Mouse (Mus musculus): ENCODE data around the gene Bcl6b. TPM values are rescaled to one million over a fixed set of nuclear protein-coding genes. Genes with fewer than 3 reads are reported as not detected.

The Bcl6b gene
- polyA plus RNA-seq, 1 experiment from 2014 or later = not detected

- ChIA-PET POLR2A (no interaction called here), CTCF (interaction anchor here (1.0 to 1.1 kb wide), 2 partner anchors 10 to 23 kb away, joined by 4 to 6 read pairs; no protein-coding TSS in a partner anchor)
- DNase-seq (ENCODE audit: low read depth, low spot score) (no peak), ATAC-seq (no peak)
- TF ChIP-seq CTCF (IDR thresholded peaks at IDR 0.05) = no peak
- in situ Hi-C loops (cut with MboI; ENCODE audit: low pct_unique_long_range_greater_than_20kb) = no loop called here
- H3K27me3 ChIP-seq = no peaks in the 10 kb centered on the region
These were observed 51.3 kb downstream of the Bcl6b start for GRCm38 (mm10) chr11:70178311-70178710.

DNA sequence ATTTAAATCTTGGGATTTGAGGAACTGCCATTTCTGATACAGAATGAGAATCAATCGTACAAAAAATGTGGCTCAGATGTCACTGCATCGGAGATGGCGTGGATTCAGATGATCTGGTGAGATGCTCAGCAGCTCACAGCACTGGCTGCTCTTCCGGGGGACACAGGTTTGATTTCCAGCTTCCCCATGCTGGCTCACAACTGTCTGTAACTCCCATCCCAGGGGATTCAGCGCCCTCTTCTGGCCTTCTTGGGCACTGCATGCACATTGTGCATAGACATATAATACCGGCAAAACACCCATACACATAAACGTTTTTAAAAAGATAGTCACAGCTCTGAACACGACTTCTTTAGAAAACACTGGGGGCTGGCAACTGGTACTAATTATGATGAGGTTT lies 52.0 kb downstream of the Bcl6b start:
- DNase-seq (ENCODE audit: low read depth, low spot score) = no peak
- in situ Hi-C loops (cut with MboI; ENCODE audit: low pct_unique_long_range_greater_than_20kb) = no loop called here
- CTCF ChIA-PET = interaction anchor here (1.0 to 1.1 kb wide), 2 partner anchors 10 to 24 kb away, joined by 4 to 6 read pairs; no protein-coding TSS in a partner anchor
- POLR2A ChIA-PET = no interaction called here
- TF ChIP-seq CTCF (IDR thresholded peaks at IDR 0.05) = peak; percentile 67
- no peak for ATAC-seq
- H3K27me3 ChIP-seq = no peaks in the 10 kb centered on the region

DNA sequence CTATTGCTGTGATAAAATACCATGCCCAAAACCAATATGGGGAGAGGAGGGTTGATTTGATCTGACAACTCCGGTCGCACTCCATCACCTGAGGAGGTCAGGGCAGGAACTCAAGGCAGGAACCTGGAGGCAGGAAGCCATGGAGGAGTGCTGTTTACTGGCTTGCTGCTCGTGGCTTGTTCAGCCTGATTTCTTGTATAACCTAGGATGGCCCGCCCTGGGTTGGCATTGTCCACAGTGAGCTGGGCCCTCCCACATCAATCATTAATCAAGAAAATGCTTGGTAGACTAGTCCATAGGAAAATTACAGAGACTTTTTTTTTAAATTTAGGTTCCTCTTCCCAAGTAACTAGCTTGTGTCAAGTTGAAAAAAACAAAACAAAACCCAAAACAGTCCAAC lies 55.1 kb downstream of the Bcl6b start:
- no peak for TF ChIP-seq CTCF (IDR thresholded peaks at IDR 0.05)
- ATAC-seq (no peak), DNase-seq (ENCODE audit: low read depth, low spot score) (no peak)
- POLR2A ChIA-PET = no interaction called here
- H3K27me3 ChIP-seq = no peaks in the 10 kb centered on the region
- CTCF ChIA-PET = interaction anchor here (1.6 to 1.7 kb wide), 2 partner anchors 27 to 39 kb away, joined by 5 to 8 read pairs; partner anchors contain the start of gene Slc16a11
- in situ Hi-C loops (cut with MboI; ENCODE audit: low pct_unique_long_range_greater_than_20kb) = loop anchor here (5.0 kb wide), 1 partner anchor 33 kb away; no protein-coding TSS in a partner anchor

Other genes starting within 250 kb of the Bcl6b start
- gene Ctdnep1, start 248.6 kb downstream of the Bcl6b start, polyA plus RNA-seq (2021) = 174 TPM
- 76.4 TPM for gene Elp5, start 247.3 kb downstream of the Bcl6b start, polyA plus RNA-seq (2021)
- 528 TPM for gene Gabarap, start 238.7 kb downstream of the Bcl6b start, polyA plus RNA-seq (2021)
- gene Phf23, start 234.0 kb downstream of the Bcl6b start, polyA plus RNA-seq (2021) = 76.1 TPM
- 41.6 TPM for gene Dvl2, start 229.2 kb downstream of the Bcl6b start, polyA plus RNA-seq (2021)
- 234 TPM for gene Acadvl, start 214.4 kb downstream of the Bcl6b start, polyA plus RNA-seq (2021)
- gene Dlg4, start 212.9 kb downstream of the Bcl6b start, polyA plus RNA-seq (2021) = 48.1 TPM
- not detected for gene Asgr1, start 175.7 kb downstream of the Bcl6b start, polyA plus RNA-seq (2021)
- gene Asgr2, start 137.2 kb downstream of the Bcl6b start, polyA plus RNA-seq (2021) = not detected
- not detected for gene Mgl2, start 99.5 kb downstream of the Bcl6b start, polyA plus RNA-seq (2021)
- gene Clec10a, start 73.6 kb downstream of the Bcl6b start, polyA plus RNA-seq (2021) = not detected
- gene Slc16a11, start 17.0 kb downstream of the Bcl6b start, polyA plus RNA-seq (2021) = 1.9 TPM
- 12.2 TPM for gene Slc16a13, start 8.7 kb downstream of the Bcl6b start, polyA plus RNA-seq (2021)
- gene 0610010K14Rik, start 8.1 kb upstream of the Bcl6b start, polyA plus RNA-seq (2021) = 50.1 TPM
- 4.3 TPM for gene Gm21988, start 10.0 kb upstream of the Bcl6b start, polyA plus RNA-seq (2021)
- gene Rnasek, start 10.0 kb upstream of the Bcl6b start, polyA plus RNA-seq (2021) = 145 TPM
- 0.03 TPM for gene Alox12, start 25.6 kb upstream of the Bcl6b start, polyA plus RNA-seq (2021)
- gene Alox12e, start 92.8 kb upstream of the Bcl6b start, polyA plus RNA-seq (2021) = not detected
- gene Alox15, start 122.2 kb upstream of the Bcl6b start, polyA plus RNA-seq (2021) = not detected
- gene Pelp1, start 180.2 kb upstream of the Bcl6b start, polyA plus RNA-seq (2021) = 31.0 TPM
- 22.5 TPM for gene Arrb2, start 202.8 kb upstream of the Bcl6b start, polyA plus RNA-seq (2021)
- gene Med11, start 222.1 kb upstream of the Bcl6b start, polyA plus RNA-seq (2021) = 41.3 TPM
- gene Zmynd15, start 229.6 kb upstream of the Bcl6b start, polyA plus RNA-seq (2021) = 3.5 TPM
- gene Cxcl16, start 230.2 kb upstream of the Bcl6b start, polyA plus RNA-seq (2021) = 32.7 TPM

All from Patski (cell line).